Mouse (Mus musculus): ENCODE measurements at regions not wholly inside any gene's neighbourhood (a gene's known extent, or its start where the extent isn't known, plus 50 kb on each side); places are given as distances from the start of the nearest gene placed in this dataset.
"Not testable (repeated sequence)": the region's sequence is repeated elsewhere in the genome, so short reads cannot be mapped to it uniquely, and the experiment has no call there.

- H3K9ac ChIP-seq: not testable (repeated sequence)
Measured at GRCm38 (mm10) chr10:81996742-81997536, 51.0 kb upstream of the Zfp873 start.

More at GRCm38 (mm10) chr10:81996742-81997536, 51.0 kb upstream of the Zfp873 start:
- not testable (repeated sequence) for H3K9me3 ChIP-seq (replicated peaks); H3K4me1 ChIP-seq (replicated peaks); H3K27me3 ChIP-seq; H3K36me3 ChIP-seq (replicated peaks); H3K27ac ChIP-seq (replicated peaks)
- Histone ChIP-seq H3K4me2 (peak overlapping the region; percentile 57), H3K4me3 (replicated peaks) (peak overlapping the region; percentile 51)
- ATAC-seq (ENCODE audit: insufficient read depth): peak; percentile 99
- WGBS (ENCODE audit: insufficient replicate concordance): under 1% methylated on average over 14 of the region's 48 CpGs
